Mouse (Mus musculus) G1E (cell line): Measurements from ENCODE around the gene Fgfr2.

Experiments
- CTCF ChIP-seq: IDR thresholded peaks from 2 replicates; pipeline ENCODE4 v1.5.1; 2012; ENCODE audit warnings: low read depth, low read length, inconsistent platforms, mixed read lengths
- GATA1 ChIP-seq: IDR thresholded peaks from 2 replicates; pipeline ENCODE4 v1.6.1; 2012; ENCODE audit warnings: borderline replicate concordance, low read length, inconsistent platforms, mixed read lengths
- GATA2 ChIP-seq: IDR thresholded peaks from 2 replicates; pipeline ENCODE4 v1.6.1; 2012; ENCODE audit warnings: low read depth, low read length, inconsistent platforms, borderline replicate concordance
- POLR2AphosphoS5 ChIP-seq: IDR thresholded peaks from 2 replicates; pipeline ENCODE4 v1.6.1; 2012; ENCODE audit warnings: low read depth, low read length, inconsistent platforms; ENCODE audit not compliant: insufficient replicate concordance

DNA sequence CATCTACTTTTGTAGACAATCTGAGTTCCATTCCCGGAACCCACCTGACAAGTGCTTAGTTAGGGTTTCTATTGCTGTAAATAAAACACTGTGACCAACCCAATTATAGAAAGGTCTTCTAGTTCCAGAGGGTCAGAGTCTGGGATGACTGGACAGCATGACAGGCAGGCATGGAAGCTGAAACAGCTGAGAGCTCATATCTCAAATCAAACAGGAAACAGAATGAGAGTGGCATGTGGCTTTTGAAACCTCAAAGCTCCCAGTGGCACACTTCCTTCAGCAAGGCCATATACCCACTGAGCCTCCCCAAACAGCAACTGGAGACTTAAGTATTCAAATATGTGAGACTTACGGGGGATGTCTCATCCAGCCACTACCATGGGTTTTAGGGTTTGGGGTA, 250.1 kb downstream of the Fgfr2 start:
- TF ChIP-seq GATA1, result no peak
- no peak for TF ChIP-seq GATA2
- TF ChIP-seq CTCF, result no peak
- no peak for TF ChIP-seq POLR2AphosphoS5
